Mouse (Mus musculus): ENCODE measurements around the gene Erbin.

The Erbin gene

DNA sequence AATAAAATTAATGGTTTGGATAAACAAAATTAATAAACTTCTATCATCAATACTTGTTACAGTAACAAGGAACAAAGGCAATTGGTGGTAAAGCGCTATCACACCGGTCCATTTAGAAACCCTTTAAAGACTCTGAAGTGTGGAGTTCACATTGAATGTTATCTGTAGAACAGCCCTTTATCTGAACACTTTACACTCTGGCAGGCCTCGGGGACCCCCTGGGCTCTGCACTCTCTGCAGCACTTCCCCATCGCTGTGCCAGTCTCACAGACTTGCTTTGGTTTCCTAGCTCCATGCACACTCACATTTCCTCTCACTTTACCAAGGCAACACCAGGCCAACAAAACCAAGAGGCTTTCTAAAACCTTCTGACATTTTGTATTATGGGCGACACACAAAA, 100.9 kb downstream of the Erbin start:
- in situ Hi-C loops (cut with MboI, MseI) = no loop called here

DNA sequence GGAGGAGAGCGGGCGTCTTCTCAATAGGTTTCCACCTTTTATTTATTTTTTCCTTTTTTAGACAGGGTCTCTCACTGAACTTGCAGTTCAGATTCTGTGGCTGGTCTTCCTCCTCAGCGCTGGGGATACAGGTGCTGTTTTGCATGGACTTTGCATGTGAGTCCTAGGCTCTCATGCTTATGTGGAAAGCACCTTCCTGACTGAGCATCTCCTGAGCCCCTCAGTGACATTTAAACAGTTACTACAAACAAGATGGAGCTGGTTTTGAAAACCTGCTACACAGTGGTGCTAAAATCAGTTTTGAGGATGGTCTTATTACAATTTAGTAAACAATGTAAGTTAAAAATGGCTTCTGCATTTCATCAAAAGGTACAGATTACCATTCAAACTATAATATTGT, 102.4 kb downstream of the Erbin start:
- in situ Hi-C loops (cut with MboI, MseI) = no loop called here

DNA sequence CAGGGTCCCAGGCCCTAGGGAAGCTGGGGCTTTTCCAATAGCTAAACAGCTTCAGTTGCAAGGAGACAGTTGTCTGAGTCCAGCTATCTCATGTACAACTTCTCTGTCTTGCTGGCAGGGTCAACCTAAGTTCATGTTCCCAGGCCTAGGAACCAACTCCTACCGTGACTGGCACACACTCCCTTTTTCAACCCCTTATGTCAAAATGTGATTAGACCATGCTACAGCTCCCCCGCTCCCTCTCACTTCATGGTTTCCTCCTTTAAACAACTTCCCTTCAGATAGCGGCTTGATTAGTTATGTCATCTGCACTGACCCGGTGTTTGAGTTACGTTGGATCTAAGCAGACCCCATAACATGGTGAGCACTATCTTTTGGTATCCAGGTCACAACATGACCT, 112.8 kb downstream of the Erbin start:
- in situ Hi-C loops (cut with MboI, MseI) = no loop called here

GRCm38 (mm10) chr13:103806210-103806851, 114.0 kb downstream of the Erbin start:
- in situ Hi-C loops (cut with MboI, MseI) = no loop called here

DNA sequence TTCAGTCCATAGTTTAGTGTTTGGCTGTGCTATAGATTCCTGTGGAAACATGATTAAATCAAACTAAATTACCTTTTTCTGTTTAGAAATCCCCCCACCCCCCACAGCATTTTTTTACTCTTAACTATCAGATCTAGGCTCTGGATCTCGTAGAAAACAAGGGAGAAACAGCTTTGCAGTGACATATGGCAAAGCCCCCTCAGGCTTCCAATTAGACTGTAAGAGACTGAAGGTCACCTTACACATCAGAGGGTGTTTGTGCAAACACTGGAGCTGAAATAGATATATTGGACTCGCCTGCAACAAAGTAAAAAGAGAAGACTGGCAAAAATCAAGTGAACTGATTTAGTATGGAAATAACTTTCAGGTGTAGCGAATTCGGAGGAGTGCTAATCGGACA, 116.6 kb downstream of the Erbin start:
- in situ Hi-C loops (cut with MboI, MseI) = no loop called here

DNA sequence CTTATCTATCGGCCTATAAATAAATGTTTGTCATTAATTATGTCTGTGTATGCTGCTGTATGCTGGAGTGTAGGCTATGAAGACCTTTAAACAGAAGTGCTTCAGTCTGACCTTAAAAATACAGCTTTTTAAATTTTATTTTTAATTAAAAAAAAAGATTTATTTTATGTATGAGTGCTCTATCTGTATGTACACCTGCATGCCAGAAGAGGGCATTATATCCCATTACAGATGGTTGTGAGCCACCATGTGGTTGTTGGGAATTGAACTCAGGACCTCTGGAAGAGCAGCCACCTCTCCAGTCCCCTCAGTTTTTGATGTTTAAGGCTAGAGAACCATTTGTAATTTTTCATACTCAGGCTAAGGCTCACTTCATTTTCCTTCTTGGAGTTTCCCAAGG, 119.3 kb downstream of the Erbin start:
- in situ Hi-C loops (cut with MboI, MseI) = no loop called here

- in situ Hi-C loops (cut with MboI, MseI) = no loop called here
Observed at GRCm38 (mm10) chr13:103794688-103795543, 125.4 kb downstream of the Erbin start.

DNA sequence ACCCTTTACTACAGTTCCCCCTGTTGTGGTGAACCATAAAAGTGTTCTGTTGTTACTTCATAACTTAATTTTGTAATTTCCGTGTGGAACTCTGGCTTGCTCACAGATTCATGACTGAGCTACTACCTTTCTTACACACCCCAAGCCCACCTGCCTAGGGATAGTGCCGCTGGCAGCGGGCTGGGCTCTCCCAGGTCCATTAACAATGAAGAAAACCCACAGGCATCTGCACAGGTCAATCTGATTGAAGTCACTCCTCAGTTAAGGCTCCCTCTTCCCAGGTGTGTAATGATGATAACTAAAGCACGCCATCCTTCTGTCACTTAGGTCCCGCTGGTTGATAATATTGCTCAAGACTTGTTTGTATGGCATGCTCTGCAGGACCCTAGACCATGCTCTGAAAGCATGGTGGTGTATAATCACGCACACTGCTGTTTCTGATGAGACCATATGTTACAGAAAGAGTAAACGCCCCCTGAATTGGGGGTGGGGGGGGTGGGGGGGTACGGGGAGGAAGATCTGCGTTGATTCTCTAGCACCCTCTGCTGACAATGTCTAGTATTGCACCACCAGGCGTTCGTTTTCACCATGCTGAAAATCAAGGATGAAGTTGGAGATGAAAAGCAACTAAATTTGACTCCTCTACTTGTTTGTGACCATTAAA, 140.3 kb downstream of the Erbin start:
- in situ Hi-C loops (cut with MboI, MseI) = loop anchor here (10.0 kb wide), 1 partner anchor 325 kb away; the partner anchor contains the start of genes Nln and Sgtb

GRCm38 (mm10) chr13:103777126-103777525, 143.2 kb downstream of the Erbin start:
- in situ Hi-C loops (cut with MboI, MseI) = loop anchor here (10.0 kb wide), 1 partner anchor 328 kb away; the partner anchor contains the start of genes Nln and Sgtb

DNA sequence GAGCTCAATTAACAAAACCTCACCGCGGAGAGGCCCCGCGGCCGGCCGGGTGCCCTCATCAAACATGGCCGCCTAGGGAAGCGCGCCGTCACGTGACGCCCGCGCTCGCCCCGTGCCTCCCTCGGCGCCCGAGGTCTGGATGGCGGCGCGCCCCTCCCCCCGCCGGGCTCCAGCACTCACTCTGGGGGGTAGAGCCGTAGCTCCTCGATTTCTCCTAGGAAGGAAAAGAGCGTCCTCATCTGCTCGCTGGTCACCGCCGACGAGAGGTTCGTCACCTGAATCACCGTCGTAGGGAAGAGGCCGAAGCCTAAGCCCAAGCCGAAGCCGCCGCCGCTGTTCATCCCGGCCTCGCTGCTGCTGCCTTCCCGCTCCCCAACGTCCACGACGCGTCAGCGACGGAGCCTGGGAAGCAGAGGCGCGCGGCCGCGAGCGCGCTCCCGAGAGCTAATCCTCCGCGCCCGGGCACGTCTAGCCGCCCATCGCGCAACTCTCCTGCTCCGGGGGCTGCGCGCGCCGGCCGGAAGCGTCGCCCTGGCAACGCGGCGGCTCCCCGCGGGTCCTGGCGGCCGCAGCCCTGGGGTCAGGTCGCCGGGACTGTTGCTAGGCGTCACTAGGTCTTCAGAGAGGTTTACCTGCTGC, 146.1 kb downstream of the Erbin start, which contains the start of gene Srek1:
Gene Srek1, minus strand, starts transcription at position 490 of the 639 bp plus-strand sequence.
- in situ Hi-C loops (cut with MboI, MseI) = loop anchor here (10.0 kb wide), 1 partner anchor 331 kb away; the partner anchor contains the start of genes Nln and Sgtb

GRCm38 (mm10) chr13:103773407-103774118, 146.8 kb downstream of the Erbin start:
- in situ Hi-C loops (cut with MboI, MseI) = loop anchor here (10.0 kb wide), 1 partner anchor 331 kb away; the partner anchor contains the start of genes Nln and Sgtb

- in situ Hi-C loops (cut with MboI, MseI) = loop anchor here (10.0 kb wide), 1 partner anchor 332 kb away; the partner anchor contains the start of genes Nln and Sgtb
Observed at GRCm38 (mm10) chr13:103772917-103773316, 147.4 kb downstream of the Erbin start.

DNA sequence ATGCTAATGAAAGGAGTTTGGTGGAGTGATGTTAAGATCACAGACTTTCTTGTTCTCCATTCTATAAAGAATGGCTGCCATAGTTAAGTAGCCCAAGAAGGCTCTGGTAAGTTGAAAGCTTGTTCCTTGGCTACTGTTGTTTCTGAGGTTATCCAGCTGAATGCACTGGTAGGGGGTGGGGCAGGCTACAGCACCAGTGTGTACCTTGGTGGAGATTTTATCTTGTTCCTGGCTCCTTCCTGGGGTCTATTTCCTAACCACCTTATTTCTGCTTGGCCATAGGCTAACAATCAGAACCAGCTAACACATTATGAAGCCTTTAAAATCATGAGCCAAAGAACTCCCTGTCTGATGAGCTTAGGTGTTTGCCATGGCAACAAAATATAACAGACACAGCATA, 149.5 kb downstream of the Erbin start:
- in situ Hi-C loops (cut with MboI, MseI) = loop anchor here (10.0 kb wide), 1 partner anchor 334 kb away; the partner anchor contains the start of genes Nln and Sgtb
